ENCODE assay signal across 14 mouse cellular contexts in the genomic region with DNA sequence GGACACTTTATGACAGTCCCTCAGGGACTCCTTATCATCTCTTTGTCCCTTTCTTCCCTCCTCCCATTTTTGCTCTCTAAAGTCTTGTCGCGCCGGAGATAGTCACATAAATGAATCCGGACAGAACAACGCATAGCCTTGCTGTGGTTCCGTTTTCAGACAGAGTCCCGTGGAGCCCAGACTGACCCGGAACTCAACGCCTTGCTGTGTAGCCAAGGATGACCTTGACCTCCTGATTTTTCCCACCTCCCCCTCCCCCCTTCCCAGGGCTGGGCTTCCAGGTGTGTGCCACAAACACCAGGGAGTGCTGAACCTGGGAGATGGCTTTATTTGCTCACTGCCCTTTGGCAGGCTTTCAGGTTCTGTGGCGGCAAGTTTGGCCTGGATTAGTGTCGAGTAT. TPM values are rescaled to one million over a fixed set of nuclear protein-coding genes. Genes with fewer than 3 reads are reported as not detected.
DNase-seq lines count a peak whose midpoint lies in the region; ATAC-seq lines count a peak whose summit lies in the region.
"Had no signal": no experiment of that assay in that cellular context is flagged by ENCODE, and none has a peak within 500 bp of the region (broad histone marks: within the 10 kb centered on the region; RNA-seq: fewer than 3 reads in every experiment).

No protein-coding gene starts in this region.

- no peaks in the 10 kb centered on the region for H3K9me3 ChIP-seq in midbrain, embryonic 14.5 days (ENCODE audit: control insufficient read depth, low read length)
- no peaks in the 10 kb centered on the region for H3K9me3 ChIP-seq in midbrain, embryonic 11.5 days (ENCODE audit: control insufficient read depth, low read length)
- H3K9me3 ChIP-seq in liver, embryonic 11.5 days (ENCODE audit: control insufficient read depth, low read length), result no peaks in the 10 kb centered on the region
- H3K9me3 ChIP-seq: embryonic facial prominence, embryonic 15.5 days; forebrain, embryonic 15.5 days; neural tube, embryonic 12.5 days had no signal

- H3K4me3 ChIP-seq in midbrain, embryonic 14.5 days (replicated peaks; ENCODE audit: low read depth, low read length), result no peak overlapping the region
- no peak overlapping the region for H3K4me3 ChIP-seq in midbrain, embryonic 11.5 days (ENCODE audit: low read depth, low read length)
- no peak overlapping the region for H3K4me3 ChIP-seq in liver, embryonic 11.5 days (ENCODE audit: low read depth, low read length)
- H3K4me3 ChIP-seq: embryonic facial prominence, embryonic 15.5 days; forebrain, embryonic 15.5 days; megakaryocyte, embryonic 14.5 days; neural tube, embryonic 12.5 days had no signal

- WGBS in midbrain, embryonic 14.5 days, result 84% methylated on average over 11 of the region's 11 CpGs
- 83% methylated on average over 11 of the region's 11 CpGs for WGBS in midbrain, embryonic 11.5 days
- 78% methylated on average over 11 of the region's 11 CpGs for WGBS in liver, embryonic 11.5 days

- H3K4me1 ChIP-seq in midbrain, embryonic 14.5 days (ENCODE audit: control insufficient read depth, insufficient read depth, low read length), result no peaks in the 10 kb centered on the region
- no peaks in the 10 kb centered on the region for H3K4me1 ChIP-seq in midbrain, embryonic 11.5 days (ENCODE audit: control insufficient read depth, insufficient read depth, low read length)
- H3K4me1 ChIP-seq in liver, embryonic 11.5 days (replicated peaks; ENCODE audit: control insufficient read depth, insufficient read depth, low read length), result peaks cover 22% of the 10 kb centered on the region
- H3K4me1 ChIP-seq: forebrain, embryonic 15.5 days had no signal

- intact Hi-C loops in left cerebral cortex, postnatal 14 days (cut with DNase I), result no loop called here

- no peak overlapping the region for H3K9ac ChIP-seq in midbrain, embryonic 14.5 days (replicated peaks; ENCODE audit: low read length)
- no peak overlapping the region for H3K9ac ChIP-seq in midbrain, embryonic 11.5 days (ENCODE audit: low read length)
- no peak overlapping the region for H3K9ac ChIP-seq in liver, embryonic 11.5 days (ENCODE audit: low read depth, low read length)
- H3K9ac ChIP-seq: embryonic facial prominence, embryonic 15.5 days; forebrain, embryonic 15.5 days; neural tube, embryonic 12.5 days had no signal

- no peak overlapping the region for H3K4me2 ChIP-seq in midbrain, embryonic 14.5 days (ENCODE audit: low read length)
- H3K4me2 ChIP-seq in midbrain, embryonic 11.5 days, result no peak overlapping the region
- no peak overlapping the region for H3K4me2 ChIP-seq in liver, embryonic 11.5 days
- H3K4me2 ChIP-seq: embryonic facial prominence, embryonic 15.5 days; forebrain, embryonic 15.5 days; neural tube, embryonic 12.5 days had no signal

- ATAC-seq in midbrain, embryonic 14.5 days (ENCODE audit: low FRiP score, low TSS enrichment), result 0 out of 2 replicates have a peak, but pooled peaks have one; percentile 20
- ATAC-seq in midbrain, embryonic 11.5 days (ENCODE audit: low FRiP score), result no peak
- peak; percentile 29 for ATAC-seq in liver, embryonic 11.5 days (replicated peaks; ENCODE audit: low FRiP score)
- ATAC-seq: forebrain, embryonic 15.5 days had no signal

- H3K27ac ChIP-seq in midbrain, embryonic 14.5 days (replicated peaks; ENCODE audit: low read depth, low read length), result no peak overlapping the region
- no peak overlapping the region for H3K27ac ChIP-seq in midbrain, embryonic 11.5 days (ENCODE audit: low read depth, low read length)
- H3K27ac ChIP-seq in liver, embryonic 11.5 days (ENCODE audit: low read depth, low read length), result no peak overlapping the region
- H3K27ac ChIP-seq: forebrain, embryonic 15.5 days; neural tube, embryonic 12.5 days had no signal

- H3K27me3 ChIP-seq in midbrain, embryonic 14.5 days (ENCODE audit: control insufficient read depth, insufficient read depth, low read length), result no peaks in the 10 kb centered on the region
- no peaks in the 10 kb centered on the region for H3K27me3 ChIP-seq in midbrain, embryonic 11.5 days (ENCODE audit: control insufficient read depth, insufficient read depth, low read length)
- H3K27me3 ChIP-seq in liver, embryonic 11.5 days (replicated peaks; ENCODE audit: control insufficient read depth, insufficient read depth, low read length), result no peaks in the 10 kb centered on the region
- H3K27me3 ChIP-seq: embryonic facial prominence, embryonic 15.5 days; forebrain, embryonic 15.5 days; megakaryocyte, embryonic 14.5 days; neural tube, embryonic 12.5 days had no signal

- peak; percentile 39 for DNase-seq in adrenal gland, postnatal 14 days
- no peak for DNase-seq in adrenal gland, adult 18-20 months (ENCODE audit: low spot score in 2 of 2)
- no peak for DNase-seq in midbrain, embryonic 14.5 days
- DNase-seq in midbrain, embryonic 11.5 days (ENCODE audit: low spot score, missing footprints), result no peak
- no peak for DNase-seq in liver, embryonic 11.5 days (ENCODE audit: low spot score)
- no peak for DNase-seq in left cerebral cortex, postnatal 14 days (ENCODE audit: low spot score in 2 of 2)
- DNase-seq in ovary, adult 18-20 months (ENCODE audit: low spot score), result no peak
- DNase-seq in lung, adult 18-20 months, result no peak
- DNase-seq: cerebellum, adult 9-11 months; heart, postnatal 36 days had no signal

- no peaks in the 10 kb centered on the region for H3K36me3 ChIP-seq in midbrain, embryonic 14.5 days (ENCODE audit: control insufficient read depth, insufficient read depth, low read length)
- H3K36me3 ChIP-seq in midbrain, embryonic 11.5 days (ENCODE audit: control insufficient read depth, insufficient read depth, low read length), result no peaks in the 10 kb centered on the region
- H3K36me3 ChIP-seq in liver, embryonic 11.5 days (ENCODE audit: control insufficient read depth, insufficient read depth, low read length), result no peaks in the 10 kb centered on the region; the same call in none of the 2 replicates
- H3K36me3 ChIP-seq: embryonic facial prominence, embryonic 15.5 days; forebrain, embryonic 15.5 days; neural tube, embryonic 12.5 days had no signal

RNA-seq across cellular contexts. Expression of a gene that starts 10.6 kb away (rescaled TPM):
- 99.6 and 103 TPM in 2 replicates for total RNA-seq in adrenal gland, postnatal 14 days (2021)
- total RNA-seq in adrenal gland, adult 18-20 months (2021), result 10 to 100 TPM; 79.9 to 80.3 TPM
- polyA plus RNA-seq in midbrain, embryonic 14.5 days (2014; fragmentation: Nextera tagmentation; extraction: Ambion mirVana), result 24.5 and 33.6 TPM in 2 replicates
- polyA plus RNA-seq in midbrain, embryonic 11.5 days (2014; fragmentation: Nextera tagmentation; extraction: Ambion mirVana), result 72.8 and 75.4 TPM in 2 replicates
- polyA plus RNA-seq in liver, embryonic 11.5 days (2014; fragmentation: Nextera tagmentation; extraction: Ambion mirVana), result 14.4 and 16.3 TPM in 2 replicates
- 10 to 100 TPM; 44.0 to 48.1 TPM for total RNA-seq in left cerebral cortex, postnatal 14 days (2021)
